Mouse (Mus musculus): Measurements from ENCODE around the gene Lefty1.
A peak's percentile ranks its signal among the peaks of the same experiment; 100 is the strongest.
"Not testable (repeated sequence)": the region's sequence is repeated elsewhere in the genome, so short reads cannot be mapped to it uniquely, and the experiment has no call there.

Gene Lefty1

GRCm38 (mm10) chr1:180934467-180935419, at the start of gene Lefty1:
Gene Lefty1 (plus strand): TSS chr1:180935022.
- DNase-seq: no peak

GRCm38 (mm10) chr1:180888556-180889042, 46.2 kb upstream of the Lefty1 start:
- DNase-seq: no peak

GRCm38 (mm10) chr1:180889172-180889571, 45.6 kb upstream of the Lefty1 start:
- no peak for DNase-seq

GRCm38 (mm10) chr1:180889841-180890240, 45.0 kb upstream of the Lefty1 start:
- peak; percentile 54 to 60 for DNase-seq

- DNase-seq: no peak
Measured at GRCm38 (mm10) chr1:180892808-180893207, 42.0 kb upstream of the Lefty1 start, which contains the start of gene Lefty2. Gene Lefty2 (plus strand): TSS chr1:180893108.

GRCm38 (mm10) chr1:180894088-180894987, 40.5 kb upstream of the Lefty1 start:
- not testable (repeated sequence) for DNase-seq

- peak; percentile 49 to 50 for DNase-seq
Measured at GRCm38 (mm10) chr1:180901107-180901506, 33.7 kb upstream of the Lefty1 start.

GRCm38 (mm10) chr1:180902915-180903314, 31.9 kb upstream of the Lefty1 start:
- DNase-seq: no peak

GRCm38 (mm10) chr1:180903666-180904038, 31.2 kb upstream of the Lefty1 start:
- DNase-seq: no peak

GRCm38 (mm10) chr1:180904039-180904814, 30.6 kb upstream of the Lefty1 start, which contains the start of gene Pycr2:
Gene Pycr2 (plus strand): TSS chr1:180904293.
- peak; percentile 89 to 90 for DNase-seq

- DNase-seq: no peak
Measured at GRCm38 (mm10) chr1:180904815-180905080, 30.1 kb upstream of the Lefty1 start.

GRCm38 (mm10) chr1:180905307-180905706, 29.5 kb upstream of the Lefty1 start:
- DNase-seq: no peak

GRCm38 (mm10) chr1:180905876-180906275, 28.9 kb upstream of the Lefty1 start:
- DNase-seq: no peak

- no peak for DNase-seq
Measured at GRCm38 (mm10) chr1:180906461-180907147, 28.2 kb upstream of the Lefty1 start.

- DNase-seq: no peak
Measured at GRCm38 (mm10) chr1:180911138-180911537, 23.7 kb upstream of the Lefty1 start.

GRCm38 (mm10) chr1:180911653-180912287, 23.1 kb upstream of the Lefty1 start:
- DNase-seq: no peak

- DNase-seq: no peak
Measured at GRCm38 (mm10) chr1:180912792-180913191, 22.0 kb upstream of the Lefty1 start.

- no peak for DNase-seq
Measured at GRCm38 (mm10) chr1:180913797-180914196, 21.0 kb upstream of the Lefty1 start.

- no peak for DNase-seq
Measured at GRCm38 (mm10) chr1:180916425-180916824, 18.4 kb upstream of the Lefty1 start.

GRCm38 (mm10) chr1:180917053-180917452, 17.8 kb upstream of the Lefty1 start:
- DNase-seq: no peak

- peak; percentile 50 to 54 for DNase-seq
Measured at GRCm38 (mm10) chr1:180919686-180920085, 15.1 kb upstream of the Lefty1 start.
